Mouse (Mus musculus) brown adipose tissue, adult 24 weeks (tissue): Measurements from ENCODE around the gene Selenok. TPM values are rescaled to one million over a fixed set of nuclear protein-coding genes. Genes with fewer than 3 reads are reported as not detected.

Experiments used
- H3K27ac ChIP-seq: fragments of 200-500 bp; replicated peaks from 2 replicates; pipeline ENCODE4 v1.5.1; 2012; ENCODE audit warnings: low read depth, mild to moderate bottlenecking, low read length
- H3K4me1 ChIP-seq: fragments of 200-500 bp; 2 replicates; pipeline ENCODE4 v1.6.1; 2012; ENCODE audit warnings: low read length, mixed read lengths; ENCODE audit not compliant: control insufficient read depth, insufficient read depth, insufficient read length
- H3K4me3 ChIP-seq: fragments of 200-500 bp; 2 replicates; pipeline ENCODE4 v1.5.1; 2012; ENCODE audit warnings: low read depth, mild to moderate bottlenecking, low read length, moderate library complexity; ENCODE audit not compliant: insufficient read depth
- polyA plus RNA-seq: library from polyadenylated mRNA; stranded (reverse); fragments of >200 nt; gene quantifications from 2 replicates; pipeline ENCODE4 v1.2.4, GENCODE M21; 2012; ENCODE audit not compliant: missing spikeins, insufficient read depth, insufficient read length

Selenok gene
- 242 and 250 TPM in 2 replicates for polyA plus RNA-seq

GRCm38 (mm10) chr14:29968075-29968821 lies at the start of gene Selenok:
Gene Selenok (plus strand): TSS chr14:29968308.
- peak within 1 kb of the TSS; percentile 82 for H3K4me3 ChIP-seq
- peak within 1 kb of the TSS; percentile 87 for H3K27ac ChIP-seq
- peaks cover 6% of the 10 kb centered on the region; the same call in 1 of the 2 replicates for H3K4me1 ChIP-seq

GRCm38 (mm10) chr14:29928966-29929365 lies 39.1 kb upstream of the Selenok start:
- H3K4me1 ChIP-seq = no peaks in the 10 kb centered on the region
- H3K4me3 ChIP-seq = no peak overlapping the region
- H3K27ac ChIP-seq = no peak overlapping the region

GRCm38 (mm10) chr14:29935516-29935915 lies 32.6 kb upstream of the Selenok start:
- H3K27ac ChIP-seq = no peak overlapping the region
- no peak overlapping the region for H3K4me3 ChIP-seq

GRCm38 (mm10) chr14:29937466-29937865 lies 30.6 kb upstream of the Selenok start:
- H3K27ac ChIP-seq = no peak overlapping the region
- H3K4me3 ChIP-seq = no peak overlapping the region
- no peaks in the 10 kb centered on the region for H3K4me1 ChIP-seq

More at GRCm38 (mm10) chr14:29935516-29935915, 32.6 kb upstream of the Selenok start:
- H3K4me1 ChIP-seq = no peaks in the 10 kb centered on the region

GRCm38 (mm10) chr14:29939600-29940312 lies 28.4 kb upstream of the Selenok start:
- Histone ChIP-seq H3K27ac (no peak overlapping the region), H3K4me3 (no peak overlapping the region), H3K4me1 (no peaks in the 10 kb centered on the region)

- no peak overlapping the region for H3K27ac ChIP-seq
- no peak overlapping the region for H3K4me3 ChIP-seq
- no peaks in the 10 kb centered on the region for H3K4me1 ChIP-seq
Measured at GRCm38 (mm10) chr14:29940313-29940812, 27.7 kb upstream of the Selenok start.

- H3K27ac ChIP-seq = no peak overlapping the region
- H3K4me3 ChIP-seq = no peak overlapping the region
- H3K4me1 ChIP-seq = no peaks in the 10 kb centered on the region
Measured at GRCm38 (mm10) chr14:29940877-29941276, 27.2 kb upstream of the Selenok start.

GRCm38 (mm10) chr14:29946761-29947309 lies 21.3 kb upstream of the Selenok start:
- no peak overlapping the region for H3K4me3 ChIP-seq
- no peak overlapping the region for H3K27ac ChIP-seq
- no peaks in the 10 kb centered on the region for H3K4me1 ChIP-seq

- no peaks in the 10 kb centered on the region for H3K4me1 ChIP-seq
- H3K27ac ChIP-seq = no peak overlapping the region
- H3K4me3 ChIP-seq = no peak overlapping the region
Measured at GRCm38 (mm10) chr14:29950805-29951204, 17.3 kb upstream of the Selenok start.

- H3K4me1 ChIP-seq = no peaks in the 10 kb centered on the region
- no peak overlapping the region for H3K4me3 ChIP-seq
- no peak overlapping the region for H3K27ac ChIP-seq
Measured at GRCm38 (mm10) chr14:29957393-29957792, 10.7 kb upstream of the Selenok start.

- peaks cover 6% of the 10 kb centered on the region; the same call in 1 of the 2 replicates for H3K4me1 ChIP-seq
- peak overlapping the region; percentile 66 for H3K4me3 ChIP-seq
- peak overlapping the region; percentile 83 for H3K27ac ChIP-seq
Measured at GRCm38 (mm10) chr14:29967611-29968010, 497 bp upstream of the Selenok start.

GRCm38 (mm10) chr14:29971446-29971845 lies 3.3 kb downstream of the Selenok start:
- H3K27ac ChIP-seq = no peak overlapping the region
- no peak overlapping the region for H3K4me3 ChIP-seq
- peaks cover 6% of the 10 kb centered on the region; the same call in 1 of the 2 replicates for H3K4me1 ChIP-seq

- H3K4me1 ChIP-seq = peaks cover 6% of the 10 kb centered on the region; the same call in 1 of the 2 replicates
- no peak overlapping the region for H3K4me3 ChIP-seq
- no peak overlapping the region for H3K27ac ChIP-seq
Measured at GRCm38 (mm10) chr14:29971993-29972392, 3.9 kb downstream of the Selenok start.

- Histone ChIP-seq H3K27ac (no peak overlapping the region), H3K4me1 (no peaks in the 10 kb centered on the region), H3K4me3 (no peak overlapping the region)
Measured at GRCm38 (mm10) chr14:29976927-29977326, 8.8 kb downstream of the Selenok start.
